Mouse (Mus musculus): ENCODE data around the gene Cygb. TPM values are rescaled to one million over a fixed set of nuclear protein-coding genes. Genes with fewer than 3 reads are reported as not detected.
A peak's percentile ranks its signal among the peaks of the same experiment; 100 is the strongest.

Gene Cygb
- polyA plus RNA-seq, 1 experiment from 2014 or later = 3.5 TPM

DNA sequence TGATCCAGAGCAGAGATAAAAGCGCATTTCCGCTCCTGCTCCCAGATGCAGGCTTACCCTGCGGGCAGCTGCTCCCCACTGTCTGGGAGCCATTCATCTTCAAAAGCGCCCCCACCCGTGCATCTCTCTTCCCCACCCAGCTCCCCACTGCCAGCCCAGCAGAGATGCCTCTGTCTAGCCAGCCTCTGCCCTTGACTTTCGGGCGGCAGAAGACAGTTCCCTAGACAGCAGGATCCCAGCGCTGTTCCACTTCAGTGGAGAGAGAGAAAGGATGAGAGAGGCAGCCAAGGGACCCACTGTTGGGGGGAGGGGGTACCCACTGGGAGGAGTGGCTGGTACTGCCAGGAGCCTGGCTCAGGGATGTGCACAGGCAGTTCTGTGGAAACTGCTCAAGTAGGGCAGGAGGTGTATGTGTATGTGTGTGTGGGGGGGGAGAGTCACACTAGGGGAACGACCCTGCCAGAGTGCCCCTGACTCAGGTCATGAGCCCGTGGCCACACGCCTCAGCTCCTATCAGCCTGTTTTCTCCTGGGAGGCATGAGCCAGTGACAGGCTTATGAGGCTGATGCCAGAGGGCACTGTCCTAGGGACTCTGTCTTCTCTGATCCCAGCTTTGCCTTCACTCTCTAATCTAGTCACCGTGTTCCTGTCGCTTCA, 7.3 kb upstream of the Cygb start:
- peak; percentile 7; the same call in 1 of the 2 replicates for ATAC-seq (ENCODE audit: low FRiP score, low read depth)
- Histone ChIP-seq H3K4me1 (peaks cover 62% of the 10 kb centered on the region), H3K9ac (replicated peaks) (peak overlapping the region; percentile 43), H3K4me3 (no peak overlapping the region), H3K9me3 (no peaks in the 10 kb centered on the region), H3K36me3 (no peaks in the 10 kb centered on the region), H3K27me3 (peaks cover 12% of the 10 kb centered on the region), H3K27ac (replicated peaks) (peak overlapping the region; percentile 81), H3K4me2 (replicated peaks) (peak overlapping the region; percentile 34)
- 15% methylated on average over 13 of the region's 13 CpGs for WGBS

DNA sequence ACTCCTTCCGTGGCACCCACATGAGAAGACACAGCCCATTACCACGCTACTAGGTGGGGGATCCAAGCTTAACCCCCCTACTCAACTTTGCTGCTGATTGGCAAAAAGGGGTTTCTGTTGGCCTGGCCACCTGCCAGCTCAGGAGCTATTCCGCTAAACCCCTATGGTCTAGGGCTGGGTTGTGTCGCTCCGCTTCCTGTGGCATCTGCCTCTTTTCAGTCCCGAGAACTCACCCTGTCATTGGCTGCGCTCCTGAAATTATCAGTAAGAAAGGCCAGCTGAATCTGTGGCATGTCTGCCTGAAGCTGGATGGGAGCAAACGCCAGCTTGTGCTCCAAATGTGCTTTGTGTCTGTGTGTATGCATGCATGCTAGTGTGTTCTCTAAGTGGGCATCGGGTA, 6.1 kb upstream of the Cygb start:
- Histone ChIP-seq H3K36me3 (no peaks in the 10 kb centered on the region), H3K9ac (replicated peaks) (0 out of 2 replicates have a peak overlapping the region, but pooled peaks have one; percentile 2), H3K9me3 (no peaks in the 10 kb centered on the region), H3K4me3 (no peak overlapping the region), H3K4me2 (replicated peaks) (no peak overlapping the region), H3K4me1 (peaks cover 62% of the 10 kb centered on the region), H3K27me3 (peaks cover 17% of the 10 kb centered on the region), H3K27ac (replicated peaks) (peak overlapping the region; percentile 81; the same call in 1 of the 2 replicates)
- ATAC-seq (ENCODE audit: low FRiP score, low read depth) = no peak
- 81% methylated on average over 9 of the region's 9 CpGs for WGBS

GRCm38 (mm10) chr11:116659027-116659621, 5.0 kb upstream of the Cygb start:
- Histone ChIP-seq H3K27ac (replicated peaks) (no peak overlapping the region), H3K4me1 (peaks cover 60% of the 10 kb centered on the region), H3K4me2 (replicated peaks) (no peak overlapping the region), H3K27me3 (peaks cover 28% of the 10 kb centered on the region), H3K9ac (replicated peaks) (no peak overlapping the region), H3K9me3 (no peaks in the 10 kb centered on the region), H3K4me3 (no peak overlapping the region), H3K36me3 (no peaks in the 10 kb centered on the region)
- 84% methylated on average over 15 of the region's 15 CpGs for WGBS
- no peak for ATAC-seq (ENCODE audit: low FRiP score, low read depth)

- no peak overlapping the region for H3K4me3 ChIP-seq
- H3K9me3 ChIP-seq = no peaks in the 10 kb centered on the region
- peak overlapping the region; percentile 57; the same call in 1 of the 2 replicates for H3K4me2 ChIP-seq (replicated peaks)
- peak overlapping the region; percentile 90 for H3K27ac ChIP-seq (replicated peaks)
- peaks cover 60% of the 10 kb centered on the region for H3K4me1 ChIP-seq
- ATAC-seq (ENCODE audit: low FRiP score, low read depth) = no peak; the same call in 1 of the 2 replicates
- peaks cover 36% of the 10 kb centered on the region for H3K27me3 ChIP-seq
- H3K9ac ChIP-seq (replicated peaks) = no peak overlapping the region
- no peaks in the 10 kb centered on the region for H3K36me3 ChIP-seq
- WGBS = 59% methylated on average over 10 of the region's 10 CpGs
Measured at GRCm38 (mm10) chr11:116658238-116658637, 4.1 kb upstream of the Cygb start.

DNA sequence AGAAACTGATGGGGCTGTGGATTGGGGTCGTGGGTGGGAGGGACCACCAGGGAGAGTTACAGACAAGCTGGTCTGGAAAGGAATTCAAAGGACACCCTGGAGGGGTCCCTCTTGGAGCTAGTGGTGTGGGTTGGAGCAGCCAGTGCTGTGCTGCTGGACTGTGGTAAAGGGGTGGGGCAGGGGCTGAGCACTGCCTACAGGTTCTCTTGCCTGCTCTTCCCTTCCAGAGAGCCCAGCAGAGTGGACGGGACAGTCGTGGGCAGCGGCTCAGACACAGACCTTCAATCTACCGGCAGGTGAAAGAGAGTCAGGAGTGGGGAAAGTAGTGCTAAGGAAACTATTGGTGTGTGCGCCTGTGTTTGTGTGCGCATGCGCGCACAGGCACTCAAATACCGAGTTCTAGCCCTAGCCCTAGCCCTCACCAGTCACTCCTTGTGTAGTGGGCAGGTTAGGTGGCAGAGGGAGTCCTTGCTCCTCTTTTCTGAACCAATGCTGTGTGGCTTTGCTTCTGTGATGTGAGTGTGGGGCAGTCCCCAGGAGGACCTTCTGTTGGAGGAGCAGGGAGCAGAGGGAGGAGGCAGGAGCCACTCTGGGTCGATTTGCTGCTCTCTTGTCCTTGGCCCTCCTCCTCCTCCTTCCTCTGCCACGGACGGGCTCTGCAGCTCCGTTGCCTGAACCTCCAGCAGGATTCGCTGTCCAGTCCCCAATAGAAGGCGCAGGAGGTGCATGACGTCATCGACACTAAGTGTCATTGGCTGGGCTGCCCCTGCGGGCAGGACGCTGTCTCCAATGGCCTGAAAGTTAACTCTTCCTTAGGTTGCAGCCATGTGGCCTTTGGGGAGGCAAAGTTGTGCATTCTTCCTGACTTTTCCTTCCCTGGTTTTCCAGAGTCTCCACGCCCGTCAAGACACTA, 3.5 kb upstream of the Cygb start:
- peak; percentile 93 for ATAC-seq (ENCODE audit: low FRiP score, low read depth)
- Histone ChIP-seq H3K27me3 (peaks cover 43% of the 10 kb centered on the region), H3K4me2 (replicated peaks) (peak overlapping the region; percentile 57), H3K9me3 (no peaks in the 10 kb centered on the region), H3K27ac (replicated peaks) (peak overlapping the region; percentile 90), H3K4me3 (peak overlapping the region; percentile 39), H3K36me3 (no peaks in the 10 kb centered on the region), H3K4me1 (peaks cover 55% of the 10 kb centered on the region), H3K9ac (replicated peaks) (peak overlapping the region; percentile 57)
- WGBS = 11% methylated on average over 22 of the region's 22 CpGs

DNA sequence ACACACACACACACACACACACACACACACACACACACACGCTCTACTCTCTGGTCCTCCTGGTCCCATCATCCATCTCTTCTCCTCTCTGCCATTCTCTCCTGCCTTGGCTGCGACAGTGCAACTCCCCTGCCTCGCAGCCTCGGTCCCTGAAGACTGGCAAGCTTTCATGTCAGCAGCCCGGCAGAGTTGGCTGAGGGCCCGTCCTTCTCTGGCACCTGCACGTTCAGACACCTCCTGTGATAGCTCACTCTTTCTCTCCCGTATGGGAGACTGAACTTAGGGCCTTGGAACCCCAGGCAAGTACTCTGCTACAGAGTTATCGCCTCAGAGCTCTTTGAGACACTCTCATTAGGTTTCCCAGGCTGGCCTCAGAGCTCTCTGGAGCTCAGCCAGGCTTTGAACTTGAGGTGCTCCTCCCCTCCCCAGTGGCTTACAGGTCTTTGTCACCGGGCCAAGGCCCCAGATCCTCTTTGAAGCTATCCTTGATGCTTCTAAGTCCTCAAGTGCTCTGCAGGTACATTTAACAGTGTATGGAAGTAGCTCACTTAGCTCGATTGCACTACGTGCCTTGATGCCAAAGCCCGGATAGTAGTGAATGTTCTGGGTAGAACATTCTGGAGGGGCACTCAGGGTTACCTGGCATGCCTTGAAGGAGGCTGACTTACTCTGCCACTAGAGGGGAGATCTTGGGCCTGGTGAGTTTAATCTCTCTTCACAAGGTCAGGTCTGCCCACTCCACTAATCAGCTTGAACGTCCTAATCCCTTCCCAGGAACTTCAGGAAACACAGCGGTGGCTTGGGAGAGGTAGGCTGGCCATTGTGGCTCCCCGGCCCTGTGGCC, 2.5 kb upstream of the Cygb start:
- Histone ChIP-seq H3K36me3 (no peaks in the 10 kb centered on the region), H3K27me3 (peaks cover 47% of the 10 kb centered on the region), H3K4me2 (replicated peaks) (no peak overlapping the region), H3K4me1 (peaks cover 46% of the 10 kb centered on the region), H3K4me3 (no peak overlapping the region), H3K9me3 (no peaks in the 10 kb centered on the region), H3K9ac (replicated peaks) (peak overlapping the region; percentile 57; the same call in 1 of the 2 replicates), H3K27ac (replicated peaks) (no peak overlapping the region; the same call in 1 of the 2 replicates)
- 73% methylated on average over 16 of the region's 16 CpGs for WGBS
- no peak for ATAC-seq (ENCODE audit: low FRiP score, low read depth)

DNA sequence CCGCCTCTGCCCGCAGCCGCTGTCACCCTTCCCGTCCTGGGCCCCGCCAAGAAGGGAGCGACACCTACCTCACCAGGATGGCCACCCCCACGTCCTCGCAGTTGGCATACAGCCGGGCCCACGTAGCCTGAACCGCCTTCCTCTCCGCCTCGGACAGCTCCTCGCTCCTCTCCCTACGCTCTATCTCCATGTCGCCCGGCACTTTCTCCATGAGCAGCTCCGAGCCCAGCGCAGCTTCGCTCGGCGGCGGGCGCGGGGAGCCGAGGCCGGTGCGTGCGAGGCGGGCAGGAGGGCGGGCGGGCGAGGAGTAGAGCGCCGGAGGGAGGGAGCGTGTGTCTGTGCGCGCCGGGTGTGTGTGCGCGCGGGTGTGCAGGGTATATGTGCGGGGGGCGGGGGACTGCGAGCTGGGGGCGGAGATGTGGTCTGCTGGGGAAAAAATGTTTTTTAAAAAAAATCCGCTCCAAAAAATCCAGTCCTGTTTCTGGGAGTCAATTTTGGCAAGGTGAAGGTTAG, 348 bp downstream of the Cygb start:
- Histone ChIP-seq H3K27me3 (peaks cover 71% of the 10 kb centered on the region), H3K4me1 (peaks cover 32% of the 10 kb centered on the region), H3K27ac (replicated peaks) (no peak overlapping the region), H3K4me2 (replicated peaks) (peak overlapping the region; percentile 82), H3K36me3 (no peaks in the 10 kb centered on the region), H3K9ac (replicated peaks) (peak overlapping the region; percentile 71), H3K4me3 (peak overlapping the region; percentile 49), H3K9me3 (no peaks in the 10 kb centered on the region)
- WGBS = under 1% methylated on average over 46 of the region's 47 CpGs
- no peak for ATAC-seq (ENCODE audit: low FRiP score, low read depth)

DNA sequence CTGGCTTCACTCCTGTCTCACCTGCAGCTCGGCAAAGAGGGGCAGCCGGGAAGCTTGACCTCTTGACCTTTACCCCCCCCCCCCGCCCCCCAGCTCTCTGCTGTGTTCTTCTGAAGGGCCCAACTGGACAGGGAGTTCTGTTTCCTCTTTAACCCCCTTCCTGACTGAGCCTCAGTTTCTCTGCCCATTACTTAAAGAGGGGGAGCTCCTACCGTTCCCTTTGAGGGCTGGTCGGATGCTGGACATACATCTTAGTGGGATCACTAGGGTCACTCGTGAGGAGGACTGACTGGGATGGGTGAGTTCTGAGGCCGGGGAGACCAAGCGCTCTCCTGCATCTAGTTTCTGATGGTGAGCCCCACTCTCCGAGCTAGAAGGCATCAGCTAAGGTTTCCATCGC, 879 bp downstream of the Cygb start, which contains the start of gene Prcd:
TSS of gene Prcd (plus strand) at position 301 of the 400 bp plus-strand sequence.
- no peak within 1 kb of the TSS for H3K27ac ChIP-seq (replicated peaks)
- peak within 1 kb of the TSS; percentile 82 for H3K4me2 ChIP-seq (replicated peaks)
- peaks cover 30% of the 10 kb centered on the region for H3K4me1 ChIP-seq
- ATAC-seq (ENCODE audit: low FRiP score, low read depth) = no peak
- peaks cover 71% of the 10 kb centered on the region for H3K27me3 ChIP-seq
- 3% methylated on average over 10 of the region's 10 CpGs for WGBS
- H3K9ac ChIP-seq (replicated peaks) = peak within 1 kb of the TSS; percentile 71
- no peaks in the 10 kb centered on the region for H3K9me3 ChIP-seq
- no peaks in the 10 kb centered on the region for H3K36me3 ChIP-seq
- peak within 1 kb of the TSS; percentile 49 for H3K4me3 ChIP-seq

DNA sequence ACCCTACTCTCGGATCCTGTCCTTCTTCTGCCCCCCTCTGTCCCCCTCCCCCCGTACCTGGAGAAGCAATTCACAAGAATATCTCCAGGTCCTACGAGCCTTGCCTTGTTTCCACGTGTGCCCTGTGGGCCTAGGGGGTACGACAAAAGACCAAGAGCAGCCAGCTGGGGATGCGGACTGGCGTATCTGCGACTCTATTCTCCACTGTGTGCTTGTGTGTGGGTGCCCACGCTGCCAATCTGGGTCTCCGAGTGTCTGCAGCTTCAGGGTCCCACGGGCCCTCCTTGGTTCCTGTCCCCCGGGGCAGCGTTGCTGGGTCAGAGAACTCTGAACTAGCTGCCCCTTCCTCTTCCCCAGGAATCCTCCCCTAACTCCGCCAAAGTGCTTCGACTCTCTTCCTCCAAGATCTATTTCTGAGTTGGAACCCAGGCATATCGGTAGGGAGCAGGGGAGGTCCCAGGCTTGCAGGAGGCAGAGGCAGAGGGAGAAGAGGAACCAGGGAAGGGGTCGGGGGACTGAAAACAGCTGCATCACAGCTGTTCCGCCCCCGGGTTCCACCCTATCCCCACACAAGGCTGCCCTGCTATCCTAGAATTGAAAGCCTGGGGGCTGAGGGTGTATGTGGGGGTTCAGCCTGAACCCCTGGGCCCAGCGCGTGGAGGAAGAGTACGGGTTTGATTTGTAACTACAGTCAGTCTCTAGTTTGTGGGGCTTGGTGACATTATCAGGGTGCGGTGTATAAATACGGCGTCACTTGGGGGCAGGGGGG, 1.6 kb downstream of the Cygb start:
- Histone ChIP-seq H3K4me3 (no peak overlapping the region), H3K9me3 (no peaks in the 10 kb centered on the region), H3K4me2 (replicated peaks) (peak overlapping the region; percentile 82; the same call in 1 of the 2 replicates), H3K9ac (replicated peaks) (no peak overlapping the region), H3K27ac (replicated peaks) (no peak overlapping the region), H3K27me3 (peaks cover 77% of the 10 kb centered on the region), H3K4me1 (peaks cover 22% of the 10 kb centered on the region), H3K36me3 (no peaks in the 10 kb centered on the region)
- no peak for ATAC-seq (ENCODE audit: low FRiP score, low read depth)
- WGBS = 62% methylated on average over 25 of the region's 25 CpGs

GRCm38 (mm10) chr11:116651339-116651738, 2.8 kb downstream of the Cygb start:
- peaks cover 76% of the 10 kb centered on the region for H3K27me3 ChIP-seq
- ATAC-seq (ENCODE audit: low FRiP score, low read depth) = no peak
- no peak overlapping the region for H3K4me2 ChIP-seq (replicated peaks)
- no peaks in the 10 kb centered on the region for H3K9me3 ChIP-seq
- WGBS = 87% methylated on average over 8 of the region's 8 CpGs
- peaks cover 14% of the 10 kb centered on the region for H3K4me1 ChIP-seq
- H3K27ac ChIP-seq (replicated peaks) = no peak overlapping the region
- H3K4me3 ChIP-seq = no peak overlapping the region
- no peaks in the 10 kb centered on the region for H3K36me3 ChIP-seq
- H3K9ac ChIP-seq (replicated peaks) = no peak overlapping the region
